Mouse (Mus musculus) embryo, embryonic 10 days (tissue): ENCODE measurements around the gene Gm20817.
"Not testable (repeated sequence)": the region's sequence is repeated elsewhere in the genome, so short reads cannot be mapped to it uniquely, and the experiment has no call there.

Experiments
- DNase-seq: peaks from one replicate; pipeline ENCODE4 v3.0.0-alpha.2; 2015; ENCODE audit warnings: low spot score

Gm20817 gene

DNA sequence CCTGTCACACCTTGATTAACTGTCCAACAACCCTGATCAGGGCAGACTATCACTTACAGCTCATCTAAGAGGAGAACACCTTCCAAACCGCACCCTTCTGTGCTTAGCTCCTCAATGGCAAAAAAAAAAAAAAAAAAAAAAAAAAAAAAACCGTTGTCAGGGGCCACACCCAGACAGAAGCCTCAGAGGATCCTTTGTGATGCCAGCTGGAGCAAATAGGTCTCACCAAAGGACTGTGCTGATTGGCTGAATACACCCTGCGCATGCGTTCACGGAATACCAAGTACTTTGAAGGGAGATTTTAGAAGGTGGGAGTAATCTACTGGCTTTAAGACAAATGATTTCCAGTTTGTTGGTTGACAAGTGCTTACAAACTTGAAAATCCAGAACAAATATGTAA lies at the start of gene Gm20817:
TSS of gene Gm20817 (minus strand) at position 101 of the 400 bp plus-strand sequence.
- not testable (repeated sequence) for DNase-seq
